Mouse (Mus musculus) bone marrow macrophage, adult 2 months (primary cell): ENCODE measurements around the gene Nacc1.

Experiments used
- CTCF ChIP-seq: IDR thresholded peaks from 2 replicates; pipeline ENCODE4 v1.5.1; 2012; ENCODE audit warnings: low read depth, mild to moderate bottlenecking, low read length, moderate library complexity
- POLR2A ChIP-seq: IDR thresholded peaks from 2 replicates; pipeline ENCODE4 v1.6.1; 2012; ENCODE audit warnings: mild to moderate bottlenecking, low read depth, low read length, borderline replicate concordance

DNA sequence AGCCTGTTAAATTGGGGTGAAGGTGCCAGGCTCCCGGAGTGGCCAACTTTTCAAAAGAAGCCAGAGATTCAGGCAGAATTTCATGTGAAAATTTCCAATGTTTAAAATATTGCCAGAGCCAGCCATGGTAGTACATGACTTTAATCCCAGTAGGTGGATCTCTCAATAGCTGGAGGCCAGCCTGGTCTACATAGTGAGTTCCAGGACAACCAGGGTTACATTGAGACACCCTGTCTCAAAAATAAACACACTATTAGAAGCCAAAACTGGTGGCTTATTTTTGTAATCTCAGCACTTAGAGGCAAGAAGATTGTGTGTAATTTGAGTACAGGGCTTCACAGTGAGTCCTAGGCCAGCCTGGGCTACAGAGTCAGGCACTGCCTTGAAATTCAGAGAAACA is 22.3 kb upstream of the Nacc1 start:
- TF ChIP-seq POLR2A (no peak), CTCF (no peak)
